Mouse (Mus musculus) olfactory bulb, adult 2 months (tissue): ENCODE results near the gene Ppp3r1. TPM values are rescaled to one million over a fixed set of nuclear protein-coding genes. Genes with fewer than 3 reads are reported as not detected.
A peak's percentile ranks its signal among the peaks of the same experiment; 100 is the strongest.

Experiments
- H3K27ac ChIP-seq: fragments of 200-500 bp; 2 replicates; pipeline ENCODE4 v1.5.1; 2012; ENCODE audit warnings: low read depth, low read length; ENCODE audit not compliant: insufficient read depth
- H3K4me1 ChIP-seq: fragments of 200-500 bp; 2 replicates; pipeline ENCODE4 v1.6.1; 2012; ENCODE audit warnings: low read length; ENCODE audit not compliant: control insufficient read depth, insufficient read depth
- H3K4me3 ChIP-seq: fragments of 200-500 bp; 2 replicates; pipeline ENCODE4 v1.5.1; 2012; ENCODE audit warnings: mild to moderate bottlenecking, low read depth, low read length, moderate library complexity; ENCODE audit not compliant: insufficient read depth
- CTCF ChIP-seq: fragments of 200-500 bp; IDR thresholded peaks from 2 replicates; pipeline ENCODE4 v1.5.1; 2012; ENCODE audit warnings: low read depth, mild to moderate bottlenecking, low read length, moderate library complexity; ENCODE audit not compliant: insufficient read depth
- POLR2A ChIP-seq: fragments of 200-500 bp; IDR thresholded peaks from 2 replicates; pipeline ENCODE4 v1.6.1; 2012; ENCODE audit warnings: mild to moderate bottlenecking, low read depth, low read length, moderate library complexity; ENCODE audit not compliant: insufficient read depth
- WGBS: fragments of 180-500 bp; shearing (Covaris S2); methylation state at CpG from one replicate; pipeline ENCODE4 v1.1.7; 2018; 5-methylcytosine and 5-hydroxymethylcytosine counted together
- polyA plus RNA-seq: library from polyadenylated mRNA; stranded (reverse); fragments of >200 nt; gene quantifications from 2 replicates; pipeline ENCODE4 v1.2.4, GENCODE M21; 2012; ENCODE audit warnings: low replicate concordance; ENCODE audit not compliant: missing spikeins, insufficient read depth, insufficient read length

Ppp3r1 gene
- polyA plus RNA-seq, 1 experiment = 107 TPM

DNA sequence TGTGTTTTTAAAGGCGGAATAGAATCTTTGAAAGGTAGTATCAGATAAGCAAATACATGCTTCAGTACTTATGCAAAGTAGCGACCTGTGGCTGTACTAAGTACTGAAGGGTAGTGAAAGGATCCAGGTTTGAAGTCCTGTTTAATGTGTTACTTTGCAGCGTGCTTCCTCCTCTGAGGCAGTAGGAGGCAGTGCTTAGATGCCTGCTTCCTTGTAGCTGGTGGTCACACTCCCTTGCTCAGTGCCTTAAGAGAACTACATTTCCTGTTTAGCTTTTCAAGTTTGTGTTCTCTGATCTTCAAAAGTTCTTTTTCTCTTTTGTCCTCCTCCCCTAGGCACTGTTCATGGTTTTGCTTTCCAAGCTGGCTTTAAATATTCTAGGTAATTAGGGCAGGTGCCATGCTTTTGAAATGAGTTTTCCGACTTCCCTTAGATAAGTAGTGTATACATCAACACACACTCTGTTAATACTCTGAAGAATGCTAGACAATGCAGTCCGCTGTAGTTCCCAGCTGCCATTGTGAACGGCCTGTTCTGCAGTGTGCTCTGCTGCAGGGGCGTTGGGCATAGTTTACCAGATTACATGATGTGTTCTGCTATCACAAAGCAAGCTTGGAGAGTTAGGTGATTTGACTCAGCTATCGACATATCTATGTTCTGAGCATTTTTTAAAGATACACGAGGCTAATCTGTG lies 33.2 kb downstream of the Ppp3r1 start:
- 46% methylated on average over 9 of the region's 9 CpGs for WGBS
- Histone ChIP-seq H3K27ac (no peak overlapping the region), H3K4me1 (no peaks in the 10 kb centered on the region), H3K4me3 (no peak overlapping the region)
- TF ChIP-seq CTCF (no peak), POLR2A (no peak)

DNA sequence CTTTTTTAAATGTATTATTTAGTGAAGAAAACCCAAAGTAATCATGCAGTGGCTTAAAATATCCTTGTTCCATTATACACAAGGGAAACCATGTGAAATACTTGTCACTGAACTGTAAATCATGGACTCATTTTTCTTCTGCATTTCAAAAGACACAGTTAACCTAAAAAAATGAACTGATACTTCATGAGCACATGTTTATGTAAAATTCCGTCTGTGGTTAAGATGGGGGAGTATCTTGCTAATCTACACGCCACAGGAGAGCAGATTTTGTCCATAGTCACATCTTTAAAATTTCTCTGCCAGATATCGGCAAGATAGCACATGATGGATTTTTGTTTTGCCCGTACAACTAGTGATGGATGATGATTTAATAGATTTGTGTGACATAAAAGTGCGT lies 40.1 kb downstream of the Ppp3r1 start:
- no peak for TF ChIP-seq POLR2A
- no peak for TF ChIP-seq CTCF
- no peak overlapping the region for H3K27ac ChIP-seq
- whole genome bisulfite sequencing = 88% methylated on average over 5 of the region's 5 CpGs
- H3K4me3 ChIP-seq = no peak overlapping the region
- no peaks in the 10 kb centered on the region for H3K4me1 ChIP-seq

DNA sequence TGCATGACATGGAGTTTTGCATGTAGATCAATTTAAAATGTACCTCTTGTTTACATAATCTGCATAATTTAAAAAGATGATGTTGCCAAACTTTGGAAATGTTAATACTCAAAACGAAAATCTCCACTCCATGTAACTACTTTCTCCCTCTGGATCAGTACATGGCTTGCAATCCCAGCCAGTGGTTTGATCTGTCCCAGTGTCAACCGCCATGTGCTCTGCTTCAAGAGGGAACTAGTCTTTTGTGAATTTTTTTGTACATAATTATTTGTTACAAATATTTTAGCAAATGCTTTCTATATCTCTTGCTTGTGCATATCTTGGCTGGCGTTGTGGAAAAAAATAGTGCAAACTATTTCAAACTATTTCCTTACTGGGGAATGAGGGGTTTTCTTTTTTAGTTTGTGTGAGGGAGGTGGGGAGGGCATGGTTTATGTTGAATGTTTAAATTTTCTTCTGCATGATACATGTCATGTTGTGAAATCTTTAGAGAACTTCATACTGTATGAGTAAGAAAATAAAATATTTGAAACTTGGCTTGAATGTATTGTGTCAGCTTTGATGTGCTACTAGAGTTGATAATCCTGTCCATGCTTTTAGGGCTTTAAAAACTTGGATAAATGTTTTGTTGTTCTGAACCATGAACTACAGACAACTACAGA lies 40.9 kb downstream of the Ppp3r1 start:
- Histone ChIP-seq H3K27ac (no peak overlapping the region), H3K4me1 (no peaks in the 10 kb centered on the region), H3K4me3 (no peak overlapping the region)
- TF ChIP-seq CTCF (no peak), POLR2A (no peak)
- WGBS = 91% methylated on average over 3 of the region's 3 CpGs

DNA sequence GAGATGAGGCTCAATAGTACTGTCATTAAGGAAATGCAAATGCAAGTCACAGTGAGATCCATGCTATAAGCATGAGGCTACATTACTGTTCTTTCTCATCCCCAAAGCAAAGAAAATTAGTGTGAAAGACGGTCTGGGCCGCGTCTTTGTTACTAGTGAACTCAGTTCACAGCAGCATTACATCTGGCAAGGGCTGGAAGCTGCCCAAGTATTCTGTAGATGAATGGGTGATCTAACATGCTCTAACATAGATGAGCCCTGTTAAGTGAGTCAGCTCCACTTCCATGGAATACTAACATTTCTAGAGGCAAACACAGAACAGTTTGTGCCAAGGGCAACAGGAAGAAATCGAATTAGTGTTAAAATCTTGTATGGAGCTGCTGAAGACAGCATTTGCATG lies 41.9 kb downstream of the Ppp3r1 start:
- H3K27ac ChIP-seq = no peak overlapping the region
- no peak overlapping the region for H3K4me3 ChIP-seq
- 81% methylated on average over 4 of the region's 4 CpGs for WGBS
- no peak for TF ChIP-seq POLR2A
- no peaks in the 10 kb centered on the region for H3K4me1 ChIP-seq

DNA sequence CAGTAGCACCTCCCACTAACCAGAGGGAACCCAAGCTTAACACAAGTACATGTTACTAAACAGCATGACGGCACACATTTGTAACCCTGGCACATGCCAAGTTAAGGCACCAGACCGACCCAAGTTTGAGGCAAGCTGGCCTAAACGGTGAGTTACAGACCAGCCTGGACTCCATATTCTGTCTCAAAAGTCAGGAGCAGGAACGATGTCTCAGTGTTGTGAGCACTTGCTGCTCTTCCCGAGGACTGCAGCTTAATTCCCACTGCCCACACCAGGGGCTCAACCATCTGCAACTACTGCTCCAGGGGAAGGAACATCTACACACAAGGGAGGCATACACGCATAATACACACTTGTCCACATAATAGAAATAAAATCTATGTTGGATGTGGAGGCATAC lies 43.4 kb downstream of the Ppp3r1 start:
- TF ChIP-seq POLR2A (no peak), CTCF (no peak)
- H3K4me1 ChIP-seq = no peaks in the 10 kb centered on the region
- 83% methylated on average over 6 of the region's 6 CpGs for WGBS
- H3K27ac ChIP-seq = no peak overlapping the region
- H3K4me3 ChIP-seq = no peak overlapping the region

DNA sequence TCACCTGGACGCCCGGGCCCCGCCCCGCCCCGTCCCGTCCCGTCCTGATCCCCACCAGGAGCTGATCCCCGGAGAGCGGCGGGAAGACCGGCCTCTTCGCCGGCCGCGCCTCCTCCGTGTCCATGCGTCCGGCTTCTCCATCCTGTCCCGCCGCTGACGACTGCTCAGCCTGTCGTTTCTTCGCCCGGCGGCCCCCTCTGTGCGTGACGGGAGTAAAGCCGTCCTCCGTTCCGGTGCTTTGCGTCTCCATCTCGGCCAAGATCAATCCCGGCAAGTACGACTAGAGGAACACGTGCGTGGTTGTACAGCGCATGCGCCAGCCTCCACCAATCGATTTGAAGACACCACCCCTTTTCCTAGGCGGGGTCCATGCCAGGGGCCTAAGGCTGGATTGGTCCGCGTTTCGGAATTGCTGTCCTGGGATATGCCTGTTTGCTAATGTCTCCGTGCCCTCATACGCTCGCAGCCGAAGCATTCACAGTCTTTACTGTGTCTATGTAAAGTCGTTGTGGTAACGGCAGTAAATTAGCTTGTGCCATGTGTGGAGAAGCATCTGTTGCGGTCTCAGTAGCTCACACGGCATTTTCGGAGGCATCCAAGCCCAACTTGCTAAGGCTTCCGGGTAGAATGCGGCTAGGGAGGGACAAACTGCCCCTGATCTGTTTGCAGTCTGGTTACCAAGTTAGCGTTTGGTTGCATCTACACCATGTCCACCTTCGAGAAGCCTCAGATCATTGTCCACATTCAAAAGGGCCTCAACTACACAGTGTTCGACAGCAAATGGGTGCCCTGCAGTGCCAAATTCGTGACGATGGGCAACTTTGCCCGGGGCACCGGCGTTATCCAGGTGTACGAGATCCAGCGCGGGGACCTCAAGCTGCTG lies 52.4 kb downstream of the Ppp3r1 start, which contains the start of gene Pno1:
Gene Pno1 (minus strand): TSS at position 311 of the 883 bp plus-strand sequence.
- WGBS = under 1% methylated on average over 65 of the region's 65 CpGs
- Histone ChIP-seq H3K4me3 (peak within 1 kb of the TSS; percentile 87), H3K4me1 (no peaks in the 10 kb centered on the region), H3K27ac (peak within 1 kb of the TSS; percentile 94)
- TF ChIP-seq POLR2A = peak; percentile 24; the same call in 1 of the 2 replicates
- no peak for TF ChIP-seq CTCF

DNA sequence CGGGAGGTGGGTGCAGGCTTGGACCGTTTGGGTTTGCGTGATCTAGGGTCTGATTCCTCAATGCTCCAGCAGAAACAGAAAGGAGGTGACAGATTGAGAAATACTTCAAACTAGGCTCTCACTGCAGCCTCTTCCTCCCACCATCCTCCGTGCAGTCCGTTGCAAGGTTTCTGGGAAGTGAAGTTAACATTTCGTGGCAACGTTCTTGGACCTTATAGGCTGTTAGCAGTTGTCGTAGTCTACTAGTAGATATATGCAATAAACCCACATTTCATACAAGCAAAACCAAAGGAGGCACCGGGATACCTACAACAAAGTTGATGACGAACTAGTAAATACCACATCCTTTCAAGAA lies 53.1 kb downstream of the Ppp3r1 start:
- no peak overlapping the region for H3K27ac ChIP-seq

DNA sequence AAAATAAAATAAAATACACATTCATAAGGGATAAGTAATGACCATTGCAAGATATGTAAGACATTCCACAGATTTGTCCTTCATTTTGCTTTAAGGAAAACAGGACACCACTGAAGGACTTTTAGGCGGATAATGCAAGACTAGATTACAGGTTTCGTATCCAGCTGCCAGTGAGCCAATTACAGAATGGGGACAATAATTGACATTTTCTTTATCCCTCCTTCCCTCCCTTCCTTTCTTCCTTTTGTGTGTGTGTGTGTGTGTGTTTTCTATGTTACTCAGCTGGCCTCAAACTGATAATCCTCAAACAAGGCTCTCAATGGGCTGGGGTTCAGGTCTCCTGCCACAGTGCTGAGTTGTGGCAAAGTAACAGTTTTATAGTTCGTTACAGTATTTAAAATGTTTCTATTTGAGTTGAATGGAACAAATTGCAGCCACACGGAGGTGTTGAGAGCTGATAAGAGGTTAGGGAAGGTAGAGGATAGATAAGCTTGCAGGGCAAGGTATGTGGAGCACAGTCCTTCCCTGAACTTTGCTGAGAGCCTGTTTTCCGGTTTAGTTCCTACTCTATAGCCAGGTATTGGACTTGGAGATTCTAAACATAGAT lies 53.9 kb downstream of the Ppp3r1 start:
- no peaks in the 10 kb centered on the region for H3K4me1 ChIP-seq
- no peak overlapping the region for H3K4me3 ChIP-seq
- H3K27ac ChIP-seq = no peak overlapping the region
- WGBS = 48% methylated on average over 5 of the region's 5 CpGs
- TF ChIP-seq CTCF = no peak
- no peak for TF ChIP-seq POLR2A

More for the DNA sequence above, 53.1 kb downstream of the Ppp3r1 start:
- H3K4me3 ChIP-seq = peak overlapping the region; percentile 87
- H3K4me1 ChIP-seq = no peaks in the 10 kb centered on the region
- TF ChIP-seq CTCF (no peak), POLR2A (no peak)
- under 1% methylated on average over 10 of the region's 10 CpGs for WGBS
